Comparison of ENCODE assay signal across 25 mouse cellular contexts in genomic region chr5:88782072-88782765, GRCm38 (mm10).
"Had no signal": no experiment of that assay in that cellular context is flagged by ENCODE, and none has a peak within 500 bp of the region (broad histone marks: within the 10 kb centered on the region; RNA-seq: fewer than 3 reads in every experiment).

No protein-coding gene starts in this region.

- H3K9ac ChIP-seq: heart, embryonic 12.5 days; hindbrain, embryonic 12.5 days; hindbrain, embryonic 14.5 days; kidney, embryonic 15.5 days; limb, embryonic 13.5 days; limb, embryonic 15.5 days; liver, embryonic 12.5 days had no signal

- H3K9me3 ChIP-seq: heart, embryonic 10.5 days; heart, embryonic 12.5 days; hindbrain, embryonic 10.5 days; hindbrain, embryonic 12.5 days; kidney, embryonic 15.5 days; limb, embryonic 13.5 days; limb, embryonic 15.5 days; liver, embryonic 12.5 days had no signal

- H3K4me2 ChIP-seq: heart, embryonic 12.5 days; hindbrain, embryonic 12.5 days; hindbrain, embryonic 14.5 days; kidney, embryonic 15.5 days; limb, embryonic 13.5 days; limb, embryonic 15.5 days; liver, embryonic 12.5 days had no signal

- ATAC-seq: hindbrain, embryonic 16.5 days; inflammation-experienced regulatory T-cells, adult 6 months; liver, embryonic 12.5 days had no signal

- H3K4me3 ChIP-seq: gastrocnemius, adult 2 months; heart, embryonic 10.5 days; heart, embryonic 12.5 days; hindbrain, embryonic 10.5 days; hindbrain, embryonic 12.5 days; kidney, embryonic 15.5 days; limb, embryonic 13.5 days; limb, embryonic 15.5 days; liver, embryonic 12.5 days had no signal

- H3K4me1 ChIP-seq: heart, embryonic 10.5 days; hindbrain, embryonic 10.5 days; hindbrain, embryonic 12.5 days; kidney, embryonic 15.5 days; limb, embryonic 13.5 days; limb, embryonic 15.5 days; liver, embryonic 12.5 days had no signal

- DNase-seq: gastrocnemius, adult 2 months; gastrocnemius, postnatal 10 days; gastrocnemius, postnatal 25 days; heart, adult 18-20 months; heart, postnatal 10 days; heart, postnatal 4 days; kidney, adult 11 months; kidney, adult 2 months; kidney, adult 9 months; kidney, postnatal 14 days; layer of hippocampus, adult 9-11 months; layer of hippocampus, postnatal 36 days; left cerebral cortex, postnatal 4 days had no signal

- H3K27me3 ChIP-seq: heart, embryonic 12.5 days; hindbrain, embryonic 12.5 days; kidney, embryonic 15.5 days; limb, embryonic 13.5 days; limb, embryonic 15.5 days; liver, embryonic 12.5 days had no signal

- H3K27ac ChIP-seq: gastrocnemius, adult 2 months; heart, embryonic 10.5 days; hindbrain, embryonic 10.5 days; hindbrain, embryonic 12.5 days; hindbrain, embryonic 14.5 days; kidney, embryonic 15.5 days; kidney, postnatal 0 days; limb, embryonic 13.5 days; limb, embryonic 15.5 days; liver, embryonic 12.5 days had no signal
